Mouse (Mus musculus) olfactory bulb, adult 2 months (tissue): Measurements from ENCODE around the gene Hpf1. TPM values are rescaled to one million over a fixed set of nuclear protein-coding genes. Genes with fewer than 3 reads are reported as not detected.

Experiments used
- H3K27ac ChIP-seq: fragments of 200-500 bp; 2 replicates; pipeline ENCODE4 v1.5.1; 2012; ENCODE audit warnings: low read depth, low read length; ENCODE audit not compliant: insufficient read depth
- H3K4me1 ChIP-seq: fragments of 200-500 bp; 2 replicates; pipeline ENCODE4 v1.6.1; 2012; ENCODE audit warnings: low read length; ENCODE audit not compliant: control insufficient read depth, insufficient read depth
- H3K4me3 ChIP-seq: fragments of 200-500 bp; 2 replicates; pipeline ENCODE4 v1.5.1; 2012; ENCODE audit warnings: mild to moderate bottlenecking, low read depth, low read length, moderate library complexity; ENCODE audit not compliant: insufficient read depth
- CTCF ChIP-seq: fragments of 200-500 bp; IDR thresholded peaks from 2 replicates; pipeline ENCODE4 v1.5.1; 2012; ENCODE audit warnings: low read depth, mild to moderate bottlenecking, low read length, moderate library complexity; ENCODE audit not compliant: insufficient read depth
- POLR2A ChIP-seq: fragments of 200-500 bp; IDR thresholded peaks from 2 replicates; pipeline ENCODE4 v1.6.1; 2012; ENCODE audit warnings: mild to moderate bottlenecking, low read depth, low read length, moderate library complexity; ENCODE audit not compliant: insufficient read depth
- WGBS: fragments of 180-500 bp; shearing (Covaris S2); methylation state at CpG from one replicate; pipeline ENCODE4 v1.1.7; 2018; 5-methylcytosine and 5-hydroxymethylcytosine counted together
- polyA plus RNA-seq: library from polyadenylated mRNA; stranded (reverse); fragments of >200 nt; gene quantifications from 2 replicates; pipeline ENCODE4 v1.2.4, GENCODE M21; 2012; ENCODE audit warnings: low replicate concordance; ENCODE audit not compliant: missing spikeins, insufficient read depth, insufficient read length

The Hpf1 gene
- polyA plus RNA-seq, 1 experiment = not detected

GRCm38 (mm10) chr8:60889131-60889842 is 931 bp upstream of the Hpf1 start:
- Histone ChIP-seq H3K4me3 (no peak overlapping the region), H3K27ac (no peak overlapping the region), H3K4me1 (peaks cover 5% of the 10 kb centered on the region; the same call in 1 of the 2 replicates)
- no peak for TF ChIP-seq POLR2A
- no peak for TF ChIP-seq CTCF
- 57% methylated on average over 11 of the region's 11 CpGs for WGBS

- Histone ChIP-seq H3K27ac (no peak overlapping the region), H3K4me1 (peaks cover 5% of the 10 kb centered on the region; the same call in 1 of the 2 replicates), H3K4me3 (peak overlapping the region; percentile 95)
- WGBS = 1% methylated on average over 23 of the region's 23 CpGs
- TF ChIP-seq POLR2A (no peak), CTCF (no peak)
Measured at GRCm38 (mm10) chr8:60890520-60890874, 279 bp downstream of the Hpf1 start.

GRCm38 (mm10) chr8:60891757-60892156 is 1.5 kb downstream of the Hpf1 start:
- Histone ChIP-seq H3K4me1 (peaks cover 5% of the 10 kb centered on the region; the same call in 1 of the 2 replicates), H3K4me3 (no peak overlapping the region), H3K27ac (no peak overlapping the region)
- no peak for TF ChIP-seq CTCF
- TF ChIP-seq POLR2A = no peak
- WGBS = 94% methylated on average over 4 of the region's 4 CpGs

GRCm38 (mm10) chr8:60895878-60896277 is 5.7 kb downstream of the Hpf1 start:
- Histone ChIP-seq H3K4me3 (no peak overlapping the region), H3K4me1 (peaks cover 6% of the 10 kb centered on the region), H3K27ac (no peak overlapping the region)
- 88% methylated on average over 6 of the region's 6 CpGs for WGBS
- TF ChIP-seq CTCF = no peak
- no peak for TF ChIP-seq POLR2A

GRCm38 (mm10) chr8:60900147-60900546 is 9.9 kb downstream of the Hpf1 start:
- peaks cover 3% of the 10 kb centered on the region for H3K4me1 ChIP-seq
- TF ChIP-seq CTCF (no peak), POLR2A (no peak)
- peak overlapping the region; percentile 42; the same call in 1 of the 2 replicates for H3K27ac ChIP-seq
- H3K4me3 ChIP-seq = no peak overlapping the region
- WGBS = 56% methylated on average over 9 of the region's 9 CpGs

- TF ChIP-seq CTCF (no peak), POLR2A (no peak)
- H3K27ac ChIP-seq = no peak overlapping the region
- H3K4me1 ChIP-seq = no peaks in the 10 kb centered on the region
- WGBS = 72% methylated on average over 4 of the region's 4 CpGs
- no peak overlapping the region for H3K4me3 ChIP-seq
Measured at GRCm38 (mm10) chr8:60912081-60912480, 21.9 kb downstream of the Hpf1 start.

- 70% methylated on average over 10 of the region's 10 CpGs for WGBS
- no peak overlapping the region for H3K27ac ChIP-seq
Measured at GRCm38 (mm10) chr8:60912554-60912953, 22.3 kb downstream of the Hpf1 start.

GRCm38 (mm10) chr8:60919069-60919468 is 28.9 kb downstream of the Hpf1 start:
- TF ChIP-seq CTCF (no peak), POLR2A (no peak)
- WGBS = 43% methylated on average over 3 of the region's 3 CpGs
- Histone ChIP-seq H3K4me3 (no peak overlapping the region), H3K27ac (no peak overlapping the region), H3K4me1 (no peaks in the 10 kb centered on the region)

More at GRCm38 (mm10) chr8:60912554-60912953, 22.3 kb downstream of the Hpf1 start:
- Histone ChIP-seq H3K4me3 (no peak overlapping the region), H3K4me1 (no peaks in the 10 kb centered on the region)
- no peak for TF ChIP-seq POLR2A
- TF ChIP-seq CTCF = no peak

- WGBS = 91% methylated on average over 4 of the region's 4 CpGs
- Histone ChIP-seq H3K4me1 (no peaks in the 10 kb centered on the region), H3K4me3 (no peak overlapping the region), H3K27ac (no peak overlapping the region)
- TF ChIP-seq POLR2A = no peak
- no peak for TF ChIP-seq CTCF
Measured at GRCm38 (mm10) chr8:60920176-60920575, 30.0 kb downstream of the Hpf1 start.
